Mouse (Mus musculus) stomach, embryonic 14.5 days (tissue): ENCODE measurements around the gene Gjd3. TPM values are rescaled to one million over a fixed set of nuclear protein-coding genes. Genes with fewer than 3 reads are reported as not detected.

Experiments used
- ATAC-seq: fragments of 200-750 bp; cut with Nextera tagmentation; 2 replicates; pipeline ENCODE4 v1.8.0; 2017; ENCODE audit warnings: low read depth, moderate TSS enrichment; ENCODE audit not compliant: insufficient number of reproducible peaks, insufficient read depth, low FRiP score
- H3K27ac ChIP-seq: fragments of 300-500 bp; sonication (generic); 2 replicates; pipeline ENCODE4 v1.5.1; 2014; ENCODE audit warnings: mild to moderate bottlenecking, low read length, moderate library complexity, mixed read lengths
- H3K27me3 ChIP-seq: fragments of 300-500 bp; sonication (generic); 2 replicates; pipeline ENCODE4 v1.6.1; 2014; ENCODE audit warnings: low read length, control low read depth, mixed read lengths; ENCODE audit not compliant: control insufficient read depth, insufficient read depth
- H3K36me3 ChIP-seq: fragments of 300-500 bp; sonication (generic); 2 replicates; pipeline ENCODE4 v1.6.1; 2014; ENCODE audit warnings: mild to moderate bottlenecking, control low read depth, low read length, moderate library complexity, mixed read lengths; ENCODE audit not compliant: control insufficient read depth, insufficient read depth
- H3K4me1 ChIP-seq: fragments of 300-500 bp; sonication (generic); 2 replicates; pipeline ENCODE4 v1.6.1; 2014; ENCODE audit warnings: low read length, control low read depth, mixed read lengths; ENCODE audit not compliant: control insufficient read depth, insufficient read depth
- H3K4me2 ChIP-seq: fragments of 300-500 bp; sonication (generic); replicated peaks from 2 replicates; pipeline ENCODE4 v1.6.1; 2014; ENCODE audit warnings: low read depth, low read length, control low read depth
- H3K4me3 ChIP-seq: fragments of 300-500 bp; sonication (generic); 2 replicates; pipeline ENCODE4 v1.5.1; 2014; ENCODE audit warnings: low read depth, low read length, control low read depth
- H3K9ac ChIP-seq: fragments of 300-500 bp; sonication (generic); replicated peaks from 2 replicates; pipeline ENCODE4 v1.6.1; 2014; ENCODE audit warnings: low read depth, mild to moderate bottlenecking, control low read depth, low read length, moderate library complexity, mixed read lengths
- H3K9me3 ChIP-seq: fragments of 300-500 bp; sonication (generic); 2 replicates; pipeline ENCODE4 v1.6.1; 2016; ENCODE audit warnings: low read depth, low read length, control low read depth; ENCODE audit not compliant: control insufficient read depth
- WGBS: fragments of 180-500 bp; shearing (Covaris S2); extraction: QIAGEN DNeasy Blood & Tissue Kit; methylation state at CpG from one replicate; pipeline ENCODE4 v1.1.7; 2014; 5-methylcytosine and 5-hydroxymethylcytosine counted together
- polyA plus RNA-seq: library from polyadenylated mRNA; unstranded; fragments of >200 nt; fragmentation: Nextera tagmentation; extraction: Ambion mirVana; gene quantifications from 2 replicates; pipeline ENCODE4 v1.2.1, GENCODE M21; 2014

Gene Gjd3
- not detected in 2 replicates for polyA plus RNA-seq

DNA sequence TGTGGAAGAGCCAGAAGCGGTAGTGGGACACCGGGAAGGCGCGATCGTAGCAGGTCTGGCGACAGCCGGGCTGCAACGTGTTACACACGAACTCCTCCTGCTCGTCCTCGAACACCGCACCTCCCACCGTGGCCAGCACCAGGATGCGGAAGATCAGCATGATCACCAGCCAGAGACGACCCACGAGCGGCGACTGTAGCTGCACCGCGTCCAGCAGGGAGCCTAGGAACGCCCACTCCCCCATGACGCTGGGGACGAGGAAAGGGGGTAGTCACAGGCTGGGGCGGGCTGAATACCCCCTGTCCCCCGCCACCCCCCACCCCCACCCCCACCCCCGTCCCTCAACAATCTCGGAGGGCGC lies at the start of gene Gjd3:
TSS of gene Gjd3 (minus strand) at position 244 of the 361 bp plus-strand sequence.
- peak within 1 kb of the TSS; percentile 22 for H3K9ac ChIP-seq
- 0 out of 2 replicates have a peak, but pooled peaks have one; percentile 15 for ATAC-seq
- no peak within 1 kb of the TSS for H3K27ac ChIP-seq
- peak within 1 kb of the TSS; percentile 53 for H3K4me3 ChIP-seq
- no peaks in the 10 kb centered on the region for H3K36me3 ChIP-seq
- no peaks in the 10 kb centered on the region for H3K9me3 ChIP-seq
- H3K4me2 ChIP-seq, result peak within 1 kb of the TSS; percentile 97
- WGBS, result 1% methylated on average over 28 of the region's 28 CpGs
- H3K27me3 ChIP-seq, result no peaks in the 10 kb centered on the region
- H3K4me1 ChIP-seq, result peaks cover 11% of the 10 kb centered on the region; the same call in 1 of the 2 replicates

DNA sequence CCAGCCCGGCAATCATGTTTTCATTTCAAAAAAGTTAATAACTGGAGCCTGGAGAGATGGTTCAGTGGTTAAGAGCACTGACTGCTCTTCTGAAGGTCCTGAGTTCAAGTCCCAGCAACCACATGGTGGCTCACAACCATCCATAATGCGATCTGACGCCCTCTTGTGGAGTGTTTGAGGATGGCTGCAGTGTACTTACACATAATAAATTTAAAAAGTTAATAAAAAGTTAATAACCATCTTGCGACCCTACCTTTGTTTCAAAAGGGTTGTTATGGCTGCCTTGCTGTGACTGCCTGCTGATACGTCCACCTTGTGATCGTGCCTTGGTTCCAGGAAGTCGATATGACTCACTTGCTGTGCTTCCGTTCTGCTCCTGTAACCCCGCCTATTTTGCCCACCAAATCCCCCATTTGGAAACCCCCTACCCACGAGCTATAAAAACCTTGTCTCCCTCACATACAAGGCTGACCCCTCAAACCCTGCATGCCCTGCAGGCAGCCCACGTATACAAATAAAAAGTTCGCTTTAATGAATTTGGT lies 44.2 kb upstream of the Gjd3 start:
- Histone ChIP-seq H3K4me2 (no peak overlapping the region), H3K4me1 (peaks cover 13% of the 10 kb centered on the region; the same call in 1 of the 2 replicates), H3K36me3 (0 out of 2 replicates have a peak, but pooled peaks cover 2% of the 10 kb centered on the region), H3K9ac (no peak overlapping the region), H3K27me3 (no peaks in the 10 kb centered on the region), H3K4me3 (no peak overlapping the region), H3K9me3 (no peaks in the 10 kb centered on the region), H3K27ac (no peak overlapping the region)
- ATAC-seq, result no peak
- WGBS, result 88% methylated on average over 12 of the region's 12 CpGs

DNA sequence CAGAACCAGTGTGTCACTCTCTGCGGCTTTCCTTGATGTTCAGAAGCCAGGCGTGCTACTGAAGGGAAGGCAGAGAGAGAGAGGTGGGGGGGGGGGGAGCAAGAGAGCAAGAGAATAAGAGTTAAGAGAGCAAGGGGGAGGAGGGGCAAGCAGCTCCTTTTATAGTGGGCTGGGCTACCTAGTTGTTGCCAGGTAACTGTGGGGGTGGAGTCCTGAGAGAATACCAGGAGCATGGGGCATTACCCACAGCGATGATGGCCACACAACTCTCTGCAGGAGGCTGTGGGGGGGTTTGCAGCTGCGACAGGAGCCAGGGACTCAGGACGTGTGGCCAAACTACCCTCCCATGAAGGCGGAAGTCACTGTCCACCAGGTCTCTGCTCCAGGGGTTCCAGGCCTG lies 43.1 kb upstream of the Gjd3 start:
- H3K27ac ChIP-seq, result no peak overlapping the region
- no peak overlapping the region for H3K4me2 ChIP-seq
- no peak overlapping the region for H3K9ac ChIP-seq
- WGBS, result 83% methylated on average over 6 of the region's 6 CpGs
- peaks cover 13% of the 10 kb centered on the region for H3K36me3 ChIP-seq
- no peak overlapping the region for H3K4me3 ChIP-seq
- no peaks in the 10 kb centered on the region for H3K9me3 ChIP-seq
- H3K4me1 ChIP-seq, result peaks cover 13% of the 10 kb centered on the region; the same call in 1 of the 2 replicates
- no peaks in the 10 kb centered on the region for H3K27me3 ChIP-seq
- ATAC-seq, result no peak

DNA sequence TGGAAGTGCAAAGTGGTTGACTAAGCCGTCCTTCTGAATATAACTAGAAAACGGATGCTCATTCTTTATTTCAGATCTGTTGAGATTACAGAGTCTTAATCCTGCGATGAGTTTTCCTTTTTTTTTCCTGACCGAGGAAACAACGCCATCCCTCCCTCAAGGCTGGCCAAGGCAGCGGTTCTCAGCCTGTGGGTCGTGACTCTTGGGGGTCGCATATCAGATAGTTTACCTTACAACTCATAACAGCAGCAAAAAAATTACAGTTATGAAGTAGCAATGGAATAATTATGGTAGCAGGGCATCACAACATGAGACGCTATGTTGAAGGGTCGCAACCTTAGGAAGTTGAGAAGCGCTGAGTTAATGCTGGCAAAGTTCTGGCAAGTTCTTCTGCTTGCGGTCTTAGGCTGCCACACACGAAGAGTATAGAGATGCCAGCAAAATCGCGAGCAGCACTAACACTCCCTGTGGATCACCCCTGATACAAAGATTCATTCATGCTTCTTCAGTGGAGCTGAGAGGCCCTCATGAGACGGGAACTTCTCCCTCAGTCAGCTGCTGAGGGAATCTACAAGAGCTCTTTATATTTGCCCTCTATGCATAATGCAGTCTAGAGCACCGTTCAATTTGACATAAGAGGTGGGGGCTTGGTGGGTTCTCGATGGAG lies 41.8 kb upstream of the Gjd3 start:
- 34% methylated on average over 18 of the region's 18 CpGs for WGBS
- H3K27ac ChIP-seq, result peak overlapping the region; percentile 86
- no peaks in the 10 kb centered on the region for H3K27me3 ChIP-seq
- no peaks in the 10 kb centered on the region for H3K9me3 ChIP-seq
- H3K4me2 ChIP-seq, result peak overlapping the region; percentile 52
- H3K36me3 ChIP-seq, result peaks cover 21% of the 10 kb centered on the region
- H3K9ac ChIP-seq, result no peak overlapping the region
- H3K4me1 ChIP-seq, result peaks cover 13% of the 10 kb centered on the region; the same call in 1 of the 2 replicates
- 0 out of 2 replicates have a peak, but pooled peaks have one; percentile 7 for ATAC-seq
- peak overlapping the region; percentile 75 for H3K4me3 ChIP-seq

DNA sequence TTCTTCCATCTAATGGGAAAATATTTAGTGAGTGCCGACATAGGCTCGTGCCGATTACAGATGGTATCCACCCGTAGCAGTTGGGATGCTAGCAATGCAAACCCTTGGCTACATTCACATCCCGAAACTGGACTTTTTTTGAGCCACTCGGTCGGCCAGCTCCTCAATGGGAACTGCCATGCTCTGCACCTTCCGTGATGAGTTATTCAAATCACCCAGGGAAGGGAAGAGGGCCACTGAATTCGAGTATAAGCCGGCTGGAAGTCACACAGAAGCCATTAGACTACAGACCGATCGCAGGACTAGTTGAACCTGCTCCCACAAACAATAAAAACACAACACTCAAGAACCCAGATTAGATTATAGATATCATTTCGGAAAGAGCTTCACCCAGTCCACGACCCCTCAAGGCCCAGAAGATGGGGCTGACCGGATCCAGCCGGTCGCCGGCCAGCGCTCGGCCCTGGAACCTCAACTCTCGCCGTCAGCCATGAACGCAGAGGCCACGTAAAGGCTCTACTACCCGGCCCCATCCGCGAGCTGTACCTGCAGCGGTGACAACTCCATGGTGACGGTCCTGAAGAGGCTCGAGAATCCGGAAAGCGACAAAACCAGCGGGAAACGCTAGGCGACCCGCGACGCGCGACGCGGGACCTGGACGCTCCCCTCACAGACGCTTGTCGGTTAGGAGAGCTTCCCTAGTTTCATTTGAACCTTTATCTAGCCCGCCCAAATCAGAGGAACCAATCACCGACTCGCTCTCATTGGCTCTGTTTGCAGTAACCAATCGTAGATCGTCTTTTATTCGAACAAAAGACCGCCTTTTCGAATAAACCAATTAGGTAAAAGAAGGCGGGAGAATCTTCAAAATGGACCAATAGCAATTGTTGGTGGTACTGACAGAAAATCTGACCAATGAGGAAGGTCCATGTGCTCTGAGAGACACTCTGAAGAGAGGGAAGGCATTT lies 41.0 kb upstream of the Gjd3 start, which contains the start of gene Top2a:
TSS of gene Top2a (minus strand) at position 690 of the 968 bp plus-strand sequence.
- Histone ChIP-seq H3K36me3 (peaks cover 27% of the 10 kb centered on the region), H3K9me3 (no peaks in the 10 kb centered on the region), H3K27ac (peak within 1 kb of the TSS; percentile 86), H3K4me3 (peak within 1 kb of the TSS; percentile 75), H3K27me3 (no peaks in the 10 kb centered on the region), H3K9ac (peak within 1 kb of the TSS; percentile 80), H3K4me1 (peaks cover 13% of the 10 kb centered on the region; the same call in 1 of the 2 replicates), H3K4me2 (peak within 1 kb of the TSS; percentile 60)
- under 1% methylated on average over 54 of the region's 54 CpGs for WGBS
- peak; percentile 94 for ATAC-seq

DNA sequence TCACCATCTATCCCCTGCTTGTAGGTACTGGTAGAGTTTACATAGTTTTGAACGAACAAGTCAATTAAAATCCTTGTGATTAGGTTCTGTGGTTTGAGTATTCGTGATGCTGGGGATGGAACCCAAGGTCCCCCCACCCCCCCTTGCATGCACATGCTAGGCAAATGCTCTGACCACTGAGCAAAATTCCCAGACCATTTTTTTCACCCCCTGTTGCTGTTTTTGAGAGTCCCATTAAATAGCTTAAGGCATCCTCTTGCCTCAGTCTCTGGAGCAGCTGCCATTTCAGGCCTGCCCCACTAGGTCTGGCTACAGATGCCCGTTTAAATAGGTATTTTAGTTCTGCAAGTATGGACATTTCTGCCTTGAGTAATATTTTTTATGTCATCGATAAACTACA lies 40.3 kb upstream of the Gjd3 start:
- Histone ChIP-seq H3K27ac (no peak overlapping the region), H3K36me3 (peaks cover 34% of the 10 kb centered on the region), H3K4me2 (peak overlapping the region; percentile 60), H3K4me1 (peaks cover 13% of the 10 kb centered on the region; the same call in 1 of the 2 replicates), H3K4me3 (peak overlapping the region; percentile 75), H3K27me3 (no peaks in the 10 kb centered on the region), H3K9me3 (no peaks in the 10 kb centered on the region), H3K9ac (peak overlapping the region; percentile 80)
- 3% methylated on average over 4 of the region's 4 CpGs for WGBS
- ATAC-seq, result no peak

DNA sequence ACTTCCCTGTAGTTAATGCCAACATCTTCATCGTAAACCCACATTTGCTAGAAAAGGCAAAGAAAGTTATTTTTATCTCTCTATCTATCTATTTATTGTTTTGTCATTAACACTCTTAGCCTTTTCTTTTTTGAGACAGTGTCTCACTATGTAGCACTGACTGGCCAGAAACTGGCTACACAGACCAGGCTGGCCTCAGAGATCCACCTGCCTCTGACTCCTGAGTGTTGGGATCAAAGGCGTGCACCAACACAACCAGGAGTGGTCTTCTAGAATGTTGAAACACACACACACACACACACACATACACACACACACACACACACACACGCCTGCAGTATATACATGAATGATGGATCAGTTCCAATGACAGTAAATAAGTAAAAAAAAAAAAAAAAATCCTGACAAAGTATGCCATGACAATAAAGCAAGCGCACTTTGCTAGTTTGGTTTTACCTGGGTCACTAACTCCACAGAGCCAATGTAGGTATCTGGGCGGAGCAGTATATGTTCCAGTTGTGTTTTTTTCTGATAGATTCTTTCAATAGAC lies 39.6 kb upstream of the Gjd3 start:
- WGBS, result 69% methylated on average over 5 of the region's 5 CpGs
- Histone ChIP-seq H3K9me3 (no peaks in the 10 kb centered on the region), H3K27ac (no peak overlapping the region), H3K4me2 (peak overlapping the region; percentile 60), H3K27me3 (no peaks in the 10 kb centered on the region), H3K4me1 (peaks cover 13% of the 10 kb centered on the region; the same call in 1 of the 2 replicates), H3K36me3 (peaks cover 39% of the 10 kb centered on the region), H3K4me3 (peak overlapping the region; percentile 75), H3K9ac (peak overlapping the region; percentile 80; the same call in 1 of the 2 replicates)
- ATAC-seq, result no peak

DNA sequence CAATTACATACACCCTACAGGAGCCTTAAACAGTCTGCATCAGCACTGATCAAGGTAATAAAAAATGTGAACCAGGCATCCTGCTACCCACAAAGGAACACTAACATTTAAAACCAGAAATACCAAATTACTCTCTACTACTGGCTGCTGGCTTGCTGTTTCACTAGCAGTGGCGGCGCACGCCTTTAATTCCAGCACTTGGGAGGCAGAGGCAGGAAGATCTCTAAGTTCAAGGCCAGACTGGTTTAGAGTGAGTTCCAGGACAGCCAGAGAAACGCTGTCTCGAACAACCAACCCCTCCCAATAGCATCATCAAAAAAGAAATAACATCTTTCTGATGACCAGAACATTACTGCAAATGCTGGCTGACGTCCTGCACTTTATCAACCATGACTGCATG lies 37.0 kb upstream of the Gjd3 start:
- H3K36me3 ChIP-seq, result peaks cover 63% of the 10 kb centered on the region

More for the DNA sequence above, 37.0 kb upstream of the Gjd3 start:
- H3K27me3 ChIP-seq, result no peaks in the 10 kb centered on the region
- H3K4me1 ChIP-seq, result peaks cover 11% of the 10 kb centered on the region; the same call in 1 of the 2 replicates
- WGBS, result 95% methylated on average over 6 of the region's 6 CpGs
- H3K27ac ChIP-seq, result no peak overlapping the region
- ATAC-seq, result no peak
- no peak overlapping the region for H3K4me3 ChIP-seq
- no peak overlapping the region for H3K9ac ChIP-seq
- H3K4me2 ChIP-seq, result no peak overlapping the region
- no peaks in the 10 kb centered on the region for H3K9me3 ChIP-seq
